Mouse (Mus musculus) midbrain, embryonic 13.5 days (tissue): ENCODE results near the gene Scgb1c1. TPM values are rescaled to one million over a fixed set of nuclear protein-coding genes. Genes with fewer than 3 reads are reported as not detected.
A peak's percentile ranks its signal among the peaks of the same experiment; 100 is the strongest.
"Not testable (repeated sequence)": the region's sequence is repeated elsewhere in the genome, so short reads cannot be mapped to it uniquely, and the experiment has no call there.

Source experiments
- ATAC-seq: fragments of 200-750 bp; cut with Nextera tagmentation; 2 replicates; pipeline ENCODE4 v1.8.0; 2017; ENCODE audit warnings: mild to moderate bottlenecking, moderate TSS enrichment, moderate library complexity
- H3K27ac ChIP-seq: fragments of 300-500 bp; sonication (generic); 2 replicates; pipeline ENCODE4 v1.5.1; 2015; ENCODE audit warnings: inconsistent platforms, mild to moderate bottlenecking, moderate library complexity
- H3K27me3 ChIP-seq: fragments of 300-500 bp; sonication (generic); 2 replicates; pipeline ENCODE4 v1.6.1; 2015; ENCODE audit warnings: mild to moderate bottlenecking, inconsistent platforms
- H3K36me3 ChIP-seq: fragments of 300-500 bp; sonication (generic); 2 replicates; pipeline ENCODE4 v1.6.1; 2015; ENCODE audit warnings: mild to moderate bottlenecking, inconsistent platforms
- H3K4me1 ChIP-seq: fragments of 300-500 bp; sonication (generic); replicated peaks from 2 replicates; pipeline ENCODE4 v1.6.1; 2015; ENCODE audit warnings: inconsistent platforms
- H3K4me2 ChIP-seq: fragments of 300-500 bp; sonication (generic); replicated peaks from 2 replicates; pipeline ENCODE4 v1.6.1; 2015; ENCODE audit warnings: moderate library complexity, mild to moderate bottlenecking, inconsistent platforms
- H3K4me3 ChIP-seq: fragments of 300-500 bp; sonication (generic); replicated peaks from 2 replicates; pipeline ENCODE4 v1.5.1; 2015; ENCODE audit warnings: mild to moderate bottlenecking, inconsistent platforms
- H3K9ac ChIP-seq: fragments of 300-500 bp; sonication (generic); replicated peaks from 2 replicates; pipeline ENCODE4 v1.6.1; 2015; ENCODE audit warnings: mild to moderate bottlenecking, inconsistent platforms
- H3K9me3 ChIP-seq: fragments of 300-500 bp; sonication (generic); 2 replicates; pipeline ENCODE4 v1.6.1; 2016; ENCODE audit warnings: mild to moderate bottlenecking, inconsistent platforms
- WGBS: fragments of 180-500 bp; shearing (Covaris S2); methylation state at CpG from one replicate; pipeline ENCODE4 v1.1.7; 2015; 5-methylcytosine and 5-hydroxymethylcytosine counted together
- polyA plus RNA-seq: library from polyadenylated mRNA; unstranded; fragments of >200 nt; fragmentation: Nextera tagmentation; extraction: Ambion mirVana; gene quantifications from 2 replicates; pipeline ENCODE4 v1.2.1, GENCODE M21; 2015

Gene Scgb1c1
- polyA plus RNA-seq, 1 experiment from 2014 or later = not detected

DNA sequence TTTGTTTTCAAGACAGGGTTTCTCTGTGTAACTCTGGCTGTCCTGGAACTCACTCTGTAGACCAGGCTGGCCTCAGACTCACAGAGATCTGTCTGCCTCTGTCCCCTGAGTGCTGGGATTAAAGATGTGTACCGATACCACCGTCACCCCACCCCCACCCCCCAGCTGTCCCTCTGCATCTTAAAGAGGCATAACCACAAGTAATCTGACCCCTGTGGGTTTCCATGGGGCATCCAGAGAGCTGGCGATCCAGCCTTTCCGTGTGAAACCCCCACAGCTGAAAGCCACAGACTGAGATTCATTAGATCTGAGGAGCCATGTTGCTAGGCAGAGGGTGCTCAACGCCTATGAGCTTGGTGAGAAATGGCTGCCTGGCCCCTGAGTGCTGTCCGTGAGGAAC is 14.7 kb downstream of the Scgb1c1 start:
- Histone ChIP-seq H3K4me1 (peaks cover 36% of the 10 kb centered on the region), H3K9me3 (no peaks in the 10 kb centered on the region), H3K27me3 (no peaks in the 10 kb centered on the region), H3K27ac (no peak overlapping the region), H3K9ac (no peak overlapping the region), H3K4me2 (no peak overlapping the region), H3K36me3 (peaks cover 63% of the 10 kb centered on the region), H3K4me3 (no peak overlapping the region)
- WGBS = 56% methylated on average over 6 of the region's 6 CpGs
- ATAC-seq = no peak

DNA sequence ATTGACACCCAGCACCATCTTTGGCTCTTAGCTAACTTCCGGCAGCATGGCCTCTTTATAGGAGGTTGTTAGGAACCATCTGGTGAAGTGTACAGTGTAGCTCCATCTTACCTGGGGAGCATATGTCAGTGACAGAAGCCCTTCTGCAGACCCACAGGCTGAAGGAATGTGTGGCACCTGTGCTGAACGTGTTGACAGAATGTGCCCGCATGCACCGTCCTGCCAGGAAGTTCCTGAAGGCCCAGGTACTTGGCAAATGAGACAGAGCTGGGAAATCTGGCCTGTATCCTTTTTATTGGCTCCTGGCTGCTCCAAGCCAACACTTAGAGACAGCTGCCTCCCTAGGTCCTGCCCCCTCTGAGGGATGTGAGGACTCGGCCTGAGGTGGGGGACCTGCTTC is 15.4 kb downstream of the Scgb1c1 start:
- peaks cover 28% of the 10 kb centered on the region for H3K4me1 ChIP-seq
- H3K27ac ChIP-seq = no peak overlapping the region
- H3K27me3 ChIP-seq = no peaks in the 10 kb centered on the region
- ATAC-seq = no peak
- no peaks in the 10 kb centered on the region for H3K9me3 ChIP-seq
- H3K9ac ChIP-seq = no peak overlapping the region
- WGBS = 95% methylated on average over 5 of the region's 5 CpGs
- no peak overlapping the region for H3K4me3 ChIP-seq
- no peak overlapping the region for H3K4me2 ChIP-seq
- peaks cover 67% of the 10 kb centered on the region for H3K36me3 ChIP-seq

- Histone ChIP-seq H3K4me1 (peaks cover 6% of the 10 kb centered on the region), H3K36me3 (peaks cover 81% of the 10 kb centered on the region), H3K27ac (no peak overlapping the region), H3K4me2 (no peak overlapping the region), H3K9ac (no peak overlapping the region), H3K4me3 (no peak overlapping the region), H3K9me3 (no peaks in the 10 kb centered on the region), H3K27me3 (no peaks in the 10 kb centered on the region)
- 91% methylated on average over 12 of the region's 12 CpGs for WGBS
- no peak for ATAC-seq
Observed at GRCm38 (mm10) chr7:140864761-140865160, 19.4 kb downstream of the Scgb1c1 start.

DNA sequence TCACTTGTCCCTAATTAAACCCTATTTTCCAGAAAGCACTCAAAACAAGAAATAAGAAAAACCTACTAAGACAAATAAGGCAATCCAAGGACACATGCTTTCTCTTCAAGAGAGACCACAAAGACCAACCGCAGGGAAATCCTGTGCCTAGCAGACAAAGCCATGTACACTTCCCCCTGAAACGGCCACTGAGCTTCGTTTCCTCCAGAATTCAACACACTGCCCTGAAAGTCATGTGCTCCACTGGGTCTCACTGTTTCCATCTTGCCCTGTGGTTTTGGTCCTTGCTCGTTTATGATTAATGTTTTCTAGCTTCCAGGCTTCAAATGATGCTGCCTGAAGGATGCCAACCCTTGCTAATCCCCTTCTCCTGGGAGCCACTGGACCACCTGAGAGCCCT is 28.9 kb downstream of the Scgb1c1 start:
- H3K9ac ChIP-seq = no peak overlapping the region
- H3K4me1 ChIP-seq = no peaks in the 10 kb centered on the region

GRCm38 (mm10) chr7:140877364-140877763 is 32.0 kb downstream of the Scgb1c1 start:
- H3K9ac ChIP-seq = no peak overlapping the region
- 92% methylated on average over 6 of the region's 6 CpGs for WGBS
- no peak overlapping the region for H3K4me3 ChIP-seq
- no peak for ATAC-seq
- no peaks in the 10 kb centered on the region for H3K9me3 ChIP-seq
- peaks cover 12% of the 10 kb centered on the region for H3K4me1 ChIP-seq
- H3K4me2 ChIP-seq = no peak overlapping the region
- H3K27ac ChIP-seq = no peak overlapping the region
- peaks cover 38% of the 10 kb centered on the region for H3K36me3 ChIP-seq
- no peaks in the 10 kb centered on the region for H3K27me3 ChIP-seq

More for the DNA sequence above, 28.9 kb downstream of the Scgb1c1 start:
- 97% methylated on average over 4 of the region's 4 CpGs for WGBS
- no peaks in the 10 kb centered on the region for H3K9me3 ChIP-seq
- no peak for ATAC-seq
- H3K4me2 ChIP-seq = no peak overlapping the region
- peaks cover 47% of the 10 kb centered on the region for H3K36me3 ChIP-seq
- H3K27me3 ChIP-seq = no peaks in the 10 kb centered on the region
- no peak overlapping the region for H3K27ac ChIP-seq
- no peak overlapping the region for H3K4me3 ChIP-seq

DNA sequence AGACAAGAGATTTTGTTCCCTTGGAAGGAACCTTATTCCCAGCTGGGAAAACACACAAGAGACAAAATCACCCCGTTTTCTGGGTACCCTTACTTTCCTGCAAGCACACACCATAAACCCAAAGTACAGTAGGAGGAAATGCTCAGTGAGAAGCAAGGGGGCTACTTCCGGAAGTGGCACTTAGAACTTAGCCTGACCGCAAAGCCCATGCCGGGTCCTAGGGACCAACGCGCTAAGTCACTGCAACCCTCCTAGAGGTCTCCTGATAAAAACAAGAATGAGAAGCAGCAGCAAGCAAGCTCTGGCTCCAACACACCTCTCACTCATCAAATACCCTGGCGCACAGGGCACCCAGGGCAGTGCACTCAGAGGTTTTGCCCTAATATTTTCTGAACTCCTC is 34.0 kb downstream of the Scgb1c1 start:
- ATAC-seq = no peak
- no peak overlapping the region for H3K4me3 ChIP-seq

DNA sequence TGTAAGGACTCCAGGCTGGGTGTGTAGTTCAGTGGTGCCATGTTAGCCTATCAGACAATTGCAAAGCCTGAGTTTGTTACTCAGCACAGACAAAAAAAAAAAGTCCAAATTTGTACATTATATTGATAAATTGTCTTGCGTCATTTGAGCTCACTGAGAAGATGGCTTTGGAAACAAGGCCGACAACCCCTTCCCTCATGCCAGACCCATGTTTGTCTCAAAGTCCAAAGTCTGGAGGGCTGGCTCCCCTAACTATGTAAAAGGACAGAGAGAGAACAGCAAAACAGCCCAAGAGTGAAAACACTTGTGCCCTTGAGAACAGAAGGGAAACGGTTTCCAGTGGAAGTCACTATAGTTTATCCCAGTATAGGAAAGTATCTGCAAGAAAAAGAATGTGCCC is 35.1 kb downstream of the Scgb1c1 start:
- no peaks in the 10 kb centered on the region for H3K9me3 ChIP-seq
- no peak overlapping the region for H3K27ac ChIP-seq
- WGBS = 90% methylated on average over 3 of the region's 3 CpGs
- peak overlapping the region; percentile 78; the same call in 1 of the 2 replicates for H3K4me3 ChIP-seq
- peak overlapping the region; percentile 78; the same call in 1 of the 2 replicates for H3K4me2 ChIP-seq
- H3K36me3 ChIP-seq = peaks cover 21% of the 10 kb centered on the region
- H3K4me1 ChIP-seq = peaks cover 23% of the 10 kb centered on the region
- H3K9ac ChIP-seq = no peak overlapping the region
- no peak for ATAC-seq
- no peaks in the 10 kb centered on the region for H3K27me3 ChIP-seq

More for the DNA sequence above, 34.0 kb downstream of the Scgb1c1 start:
- no peak overlapping the region for H3K4me2 ChIP-seq
- H3K36me3 ChIP-seq = peaks cover 25% of the 10 kb centered on the region
- peaks cover 23% of the 10 kb centered on the region for H3K4me1 ChIP-seq
- H3K9ac ChIP-seq = no peak overlapping the region
- no peak overlapping the region for H3K27ac ChIP-seq
- H3K27me3 ChIP-seq = no peaks in the 10 kb centered on the region
- 91% methylated on average over 7 of the region's 7 CpGs for WGBS
- H3K9me3 ChIP-seq = no peaks in the 10 kb centered on the region

DNA sequence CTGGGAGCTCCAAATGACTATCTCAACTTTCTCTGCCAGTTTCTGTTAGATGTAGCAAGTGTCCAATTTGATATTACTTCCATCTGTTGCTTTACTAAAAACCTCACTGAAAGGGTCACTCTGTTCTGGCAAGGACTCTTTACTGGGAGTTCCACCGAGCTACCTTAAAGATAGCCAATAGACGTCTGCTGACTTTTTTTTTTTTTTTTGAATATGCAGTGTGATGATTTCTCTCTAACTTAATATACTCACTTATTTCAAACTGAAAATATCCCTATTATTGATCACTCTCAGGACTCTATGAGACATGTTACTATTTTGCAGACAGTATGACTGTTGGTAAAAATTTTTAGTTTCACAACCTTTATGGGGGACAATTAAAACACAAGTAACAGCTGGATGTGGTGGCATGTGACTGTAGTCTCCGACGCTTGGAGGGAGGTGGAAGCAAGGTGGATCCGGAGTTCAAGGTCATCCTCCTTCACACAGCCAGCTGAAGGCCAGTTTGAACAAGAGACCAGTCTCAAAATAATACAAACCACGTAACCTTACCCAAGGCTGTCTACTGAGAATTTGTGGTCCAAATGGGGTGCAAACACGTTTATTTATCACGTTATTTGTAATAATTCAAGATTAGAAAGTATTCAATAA is 35.6 kb downstream of the Scgb1c1 start:
- peak overlapping the region; percentile 90; the same call in 1 of the 2 replicates for H3K27ac ChIP-seq
- H3K4me1 ChIP-seq = peaks cover 23% of the 10 kb centered on the region
- WGBS = 28% methylated on average over 8 of the region's 8 CpGs

GRCm38 (mm10) chr7:140881696-140882468 is 36.5 kb downstream of the Scgb1c1 start, which contains the start of the genes Psmd13 and Sirt3:
Gene Psmd13 (plus strand): TSS chr7:140881968.
Gene Sirt3 (minus strand): TSS chr7:140882309.
- H3K4me3 ChIP-seq = peak within 1 kb of the TSS; percentile 78
- no peaks in the 10 kb centered on the region for H3K9me3 ChIP-seq
- peak within 1 kb of the TSS; percentile 85 for H3K9ac ChIP-seq
- H3K36me3 ChIP-seq = peaks cover 23% of the 10 kb centered on the region
- H3K4me2 ChIP-seq = peak within 1 kb of the TSS; percentile 78
- no peaks in the 10 kb centered on the region for H3K27me3 ChIP-seq
- peaks cover 23% of the 10 kb centered on the region for H3K4me1 ChIP-seq
- WGBS = under 1% methylated on average over 59 of the region's 59 CpGs
- H3K27ac ChIP-seq = peak within 1 kb of the TSS; percentile 90
- peak; percentile 95 for ATAC-seq

More for the DNA sequence above, 35.6 kb downstream of the Scgb1c1 start:
- H3K4me3 ChIP-seq = peak overlapping the region; percentile 78
- H3K27me3 ChIP-seq = no peaks in the 10 kb centered on the region
- peak overlapping the region; percentile 85 for H3K9ac ChIP-seq
- peak overlapping the region; percentile 78 for H3K4me2 ChIP-seq
- H3K36me3 ChIP-seq = peaks cover 22% of the 10 kb centered on the region
- H3K9me3 ChIP-seq = no peaks in the 10 kb centered on the region
- no peak for ATAC-seq

- peak overlapping the region; percentile 75 for H3K27ac ChIP-seq
- peaks cover 23% of the 10 kb centered on the region for H3K4me1 ChIP-seq
- no peaks in the 10 kb centered on the region for H3K27me3 ChIP-seq
- no peaks in the 10 kb centered on the region for H3K9me3 ChIP-seq
- H3K9ac ChIP-seq = peak overlapping the region; percentile 85
- peaks cover 26% of the 10 kb centered on the region for H3K36me3 ChIP-seq
- ATAC-seq = no peak; the same call in 1 of the 2 replicates
- H3K4me3 ChIP-seq = peak overlapping the region; percentile 78
- under 1% methylated on average over 12 of the region's 12 CpGs for WGBS
- peak overlapping the region; percentile 78 for H3K4me2 ChIP-seq
Observed at GRCm38 (mm10) chr7:140882469-140882803, 37.1 kb downstream of the Scgb1c1 start.

GRCm38 (mm10) chr7:140890636-140891035 is 45.3 kb downstream of the Scgb1c1 start:
- H3K36me3 ChIP-seq = peaks cover 80% of the 10 kb centered on the region
- not testable (repeated sequence) for H3K4me3 ChIP-seq, H3K9ac ChIP-seq, H3K9me3 ChIP-seq, H3K4me1 ChIP-seq, H3K27me3 ChIP-seq, H3K4me2 ChIP-seq, H3K27ac ChIP-seq, ATAC-seq
- WGBS = 96% methylated on average over 16 of the region's 16 CpGs

- 93% methylated on average over 7 of the region's 7 CpGs for WGBS
- no peak for ATAC-seq
- H3K4me2 ChIP-seq = no peak overlapping the region
Observed at GRCm38 (mm10) chr7:140894031-140894430, 48.7 kb downstream of the Scgb1c1 start.

More at GRCm38 (mm10) chr7:140894031-140894430, 48.7 kb downstream of the Scgb1c1 start:
- Histone ChIP-seq H3K27ac (no peak overlapping the region), H3K9ac (no peak overlapping the region), H3K4me3 (no peak overlapping the region), H3K4me1 (no peaks in the 10 kb centered on the region), H3K36me3 (peaks cover 80% of the 10 kb centered on the region), H3K9me3 (no peaks in the 10 kb centered on the region), H3K27me3 (no peaks in the 10 kb centered on the region)
